Mouse (Mus musculus) neutrophil, adult 5-6 weeks (primary cell): ENCODE measurements at regions not wholly inside any gene's neighbourhood (a gene's known extent, or its start where the extent isn't known, plus 50 kb on each side); places are given as distances from the start of the nearest gene placed in this dataset.

Experiments used
- ATAC-seq: fragments of 151-379, 151-347 bp; 2 replicates; pipeline ENCODE4 v1.8.0; 2017; ENCODE audit warnings: mild to moderate bottlenecking, moderate TSS enrichment; ENCODE audit not compliant: insufficient number of reproducible peaks, poor library complexity, low FRiP score, severe bottlenecking; ENCODE audit errors: extremely low read depth

DNA sequence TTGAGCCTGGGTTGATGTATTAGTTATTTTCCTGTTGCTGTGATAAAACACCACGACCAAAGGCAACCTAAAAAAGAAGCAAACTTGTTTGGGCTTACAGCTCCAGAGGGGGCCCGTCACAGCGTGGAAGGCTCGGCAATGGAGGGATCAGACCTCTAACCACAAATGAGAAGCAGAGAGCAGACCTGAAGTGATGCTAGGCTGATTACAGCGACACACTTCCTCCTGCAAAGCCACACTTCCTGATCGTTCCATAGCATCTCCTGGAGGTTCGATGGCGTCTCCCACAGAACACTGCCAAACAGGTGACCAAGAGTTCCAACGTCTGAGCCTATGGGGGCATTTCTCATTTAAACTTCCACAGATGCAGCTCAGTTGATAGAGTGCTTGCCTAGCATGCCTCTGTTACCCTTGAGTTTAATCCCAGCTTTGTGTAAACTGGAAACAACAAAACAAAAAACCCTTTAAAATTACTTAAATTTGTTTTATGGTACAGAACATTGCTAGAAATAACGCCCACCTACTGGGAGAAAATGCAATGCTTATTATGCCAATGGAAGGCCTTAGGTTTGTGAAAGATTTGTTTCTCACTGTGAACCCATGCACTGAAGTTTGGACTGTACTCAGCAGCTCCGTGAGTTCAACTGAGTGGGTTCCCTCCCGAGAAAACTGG lies 87.2 kb upstream of the Xpo1 start:
- ATAC-seq: no peak

DNA sequence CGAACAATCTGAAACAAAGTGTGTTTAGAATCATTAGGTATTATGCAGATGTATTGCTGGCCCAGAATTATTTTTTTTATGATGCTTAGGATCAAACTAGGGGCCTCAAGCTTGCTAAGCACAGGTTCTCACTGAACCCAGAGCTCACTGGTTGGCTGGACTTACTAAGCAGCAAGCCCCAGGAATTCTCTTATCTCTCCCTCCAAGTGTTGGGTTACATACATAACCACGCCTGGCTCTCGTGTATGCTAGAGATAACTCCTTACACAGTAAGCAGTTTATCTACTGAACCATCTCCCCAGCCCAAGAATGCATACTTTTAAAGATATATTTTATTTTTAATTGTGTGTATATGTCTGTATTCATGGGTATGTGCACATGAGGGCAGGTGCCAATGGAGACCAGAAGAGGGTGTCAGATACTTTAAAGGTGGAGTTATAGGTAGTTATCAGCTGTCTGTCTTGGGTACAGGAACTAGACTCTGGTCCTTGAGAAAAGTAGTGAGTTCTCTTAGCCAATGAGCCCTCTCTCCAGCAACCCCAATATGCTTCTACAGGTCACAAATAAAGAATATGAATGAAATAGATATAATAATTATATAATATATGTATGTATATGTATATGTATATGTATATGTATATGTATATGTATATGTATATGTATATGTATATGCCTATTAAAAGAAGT lies 86.0 kb upstream of the Xpo1 start:
- no peak for ATAC-seq

DNA sequence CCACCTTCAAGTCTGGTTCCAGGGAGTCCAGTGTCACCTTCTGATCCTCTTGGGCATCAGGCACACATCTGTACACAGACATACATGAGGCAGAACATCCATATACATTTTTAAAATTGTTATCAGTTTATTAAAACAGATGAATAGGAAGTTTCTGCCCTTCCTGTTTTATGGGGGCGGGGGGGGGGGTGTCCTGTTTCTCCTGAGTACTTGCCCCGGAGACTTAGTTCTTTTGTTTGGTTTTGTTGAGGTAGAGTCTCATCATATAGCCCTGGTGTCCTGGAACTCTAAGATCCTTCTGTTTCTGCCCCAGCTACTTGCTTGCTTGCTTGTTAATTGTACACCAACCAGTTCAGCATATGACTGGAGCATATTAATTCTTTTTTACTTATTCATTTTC lies 85.0 kb upstream of the Xpo1 start:
- no peak for ATAC-seq

DNA sequence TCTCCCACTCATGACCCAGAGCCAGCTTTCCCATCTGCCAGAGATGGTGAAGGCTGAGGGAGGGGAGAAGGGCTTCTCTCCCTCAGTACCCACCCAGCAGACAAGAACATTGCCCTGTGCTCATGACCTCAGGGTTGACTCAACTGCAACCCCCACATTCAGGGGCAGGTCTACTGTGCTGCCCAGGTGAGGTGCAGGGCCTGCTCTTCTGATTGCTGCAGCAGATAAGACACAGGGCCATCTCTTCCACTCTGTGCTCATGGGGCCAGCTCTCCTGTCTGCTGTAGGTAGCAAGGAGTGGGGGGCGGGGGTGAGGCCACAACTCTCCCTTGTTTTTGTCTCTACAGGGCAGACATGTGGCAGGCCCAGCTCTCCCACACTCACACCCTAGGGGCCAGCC lies 84.1 kb upstream of the Xpo1 start:
- no peak for ATAC-seq

DNA sequence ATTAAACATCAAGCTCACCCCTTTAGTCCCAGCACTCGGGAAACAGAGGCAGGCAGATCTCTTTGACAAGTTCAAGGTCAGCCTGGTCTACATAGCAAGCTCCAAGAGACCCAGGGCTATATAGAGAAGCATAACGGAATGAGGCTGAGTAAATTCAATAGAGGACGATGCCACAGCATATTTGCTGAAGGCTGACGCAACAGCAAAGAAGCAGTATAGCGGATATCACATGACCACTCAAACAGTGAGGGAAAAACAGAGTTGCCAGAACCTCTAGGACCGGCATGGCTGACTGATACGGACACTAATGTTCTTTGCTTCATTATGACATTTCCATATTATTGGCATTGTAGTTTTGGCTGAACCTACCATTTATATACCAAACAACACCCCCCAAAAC lies 74.2 kb upstream of the Xpo1 start:
- ATAC-seq: no peak

DNA sequence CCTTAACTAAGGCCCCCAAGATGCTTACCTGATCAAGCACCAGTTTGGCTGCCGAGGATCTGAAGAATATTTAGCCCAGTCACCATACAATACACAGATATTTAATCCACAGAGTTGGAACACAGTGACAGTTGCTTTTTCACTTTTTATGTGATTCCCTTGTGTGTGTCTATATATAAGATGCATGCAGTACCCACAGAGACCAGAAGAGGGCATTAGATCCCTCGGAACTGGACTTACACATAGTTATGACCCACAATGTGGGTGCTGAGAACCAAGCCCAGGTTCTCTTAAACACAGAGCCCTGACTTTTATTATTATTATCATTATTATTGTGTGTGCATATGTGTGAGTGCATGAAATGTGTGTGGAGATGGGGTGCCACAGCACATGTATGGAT lies 70.6 kb upstream of the Xpo1 start:
- no peak for ATAC-seq

DNA sequence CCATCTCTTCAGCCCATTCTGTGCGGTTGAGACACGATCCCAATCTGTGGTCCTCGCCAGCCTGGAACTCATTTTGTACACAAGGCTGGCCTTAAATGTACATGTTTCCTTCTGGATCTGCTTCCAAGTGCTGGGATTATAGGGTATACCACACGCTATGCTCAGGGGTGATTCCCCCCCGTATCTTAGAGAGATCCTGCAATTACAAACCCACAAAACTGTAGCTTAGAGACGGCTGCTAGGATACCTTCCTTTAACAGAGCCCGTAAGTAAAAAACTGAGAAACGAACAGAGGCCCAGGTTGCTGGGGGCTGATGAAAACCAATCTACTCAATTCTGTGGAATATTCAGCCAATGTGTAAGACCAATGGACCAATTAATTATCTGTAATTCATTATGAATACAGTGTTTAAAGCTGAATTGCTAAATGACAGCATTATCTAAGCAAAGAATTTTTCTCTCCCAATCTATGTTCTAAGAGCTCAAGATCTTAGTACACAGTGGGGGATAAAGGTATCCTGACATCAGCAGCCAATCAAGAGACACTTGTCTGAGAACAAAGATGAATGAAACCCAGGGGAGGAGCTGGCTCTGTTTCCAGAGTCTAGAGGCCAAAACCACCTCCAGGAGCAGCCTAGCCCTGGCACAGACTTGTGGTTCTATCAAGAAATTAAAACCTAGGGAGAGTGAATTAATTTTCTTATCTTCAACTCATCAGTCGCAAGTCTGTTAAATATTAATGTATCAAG lies 54.0 kb upstream of the Xpo1 start:
- ATAC-seq: no peak

DNA sequence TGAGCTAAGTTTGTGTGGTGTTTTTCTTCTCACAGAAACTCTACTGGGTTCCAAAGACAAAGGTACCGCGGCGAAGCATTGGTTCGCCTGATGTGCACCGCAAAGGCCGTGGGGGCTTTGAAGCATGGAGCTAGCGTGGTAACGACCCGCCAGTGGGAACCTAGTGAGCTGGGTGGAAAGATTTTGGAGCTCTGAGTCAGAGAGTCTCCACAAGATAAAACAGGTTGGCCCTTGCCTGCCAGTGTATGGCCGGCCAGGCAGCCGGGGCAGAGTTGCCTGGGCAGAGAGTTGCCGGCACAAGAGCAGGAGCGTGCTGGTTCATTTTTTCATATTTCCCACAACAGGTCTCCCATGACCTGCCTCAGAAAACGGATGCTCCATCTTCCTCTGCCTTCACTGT lies 52.3 kb upstream of the Xpo1 start:
- no peak for ATAC-seq

DNA sequence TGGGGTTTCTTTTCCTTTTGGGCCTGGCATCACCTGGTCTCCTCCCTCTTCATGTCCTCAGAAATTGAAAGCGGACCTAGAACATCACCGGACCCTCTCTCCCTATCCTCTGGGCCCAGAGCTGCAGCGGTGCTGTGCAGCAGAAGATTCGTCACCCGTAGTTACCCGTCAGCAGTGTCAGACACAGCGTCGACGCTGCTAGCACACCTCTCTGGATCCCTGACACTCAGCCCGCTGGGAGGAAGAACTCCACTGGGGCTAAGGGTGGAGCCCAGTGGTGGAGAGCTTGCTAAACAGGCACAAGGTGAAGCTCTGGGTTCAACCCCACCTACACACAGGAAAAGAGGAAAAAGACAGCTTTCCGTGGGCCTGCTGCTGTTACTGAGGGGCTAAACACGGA lies 51.8 kb upstream of the Xpo1 start:
- no peak for ATAC-seq
